In the genomic region with DNA sequence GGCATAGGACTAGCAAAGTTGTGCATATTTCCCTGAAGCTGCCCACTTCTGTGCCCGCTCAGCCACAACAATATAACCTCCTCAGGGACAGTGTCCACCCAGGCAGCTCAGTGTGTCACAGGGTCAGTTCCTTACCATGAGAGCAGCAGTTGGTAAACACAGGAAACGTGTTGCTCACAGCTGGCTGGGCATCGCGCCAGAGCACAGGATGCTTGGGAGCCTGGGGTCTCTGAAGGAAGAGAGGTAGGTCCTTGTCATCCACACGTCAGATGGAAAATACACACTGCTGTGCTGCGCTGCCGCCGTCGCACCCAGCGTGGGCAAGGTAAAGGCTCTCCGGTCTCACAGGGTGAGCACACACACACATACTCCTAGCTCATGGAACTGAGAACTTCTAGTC, we compare ENCODE assay signal across 9 mouse cellular contexts.
DNase-seq lines count a peak whose midpoint lies in the region; ATAC-seq and TF ChIP-seq lines count a peak whose summit lies in the region.
"Had no signal": no experiment of that assay in that cellular context is flagged by ENCODE, and none has a peak within 500 bp of the region (broad histone marks: within the 10 kb centered on the region; RNA-seq: fewer than 3 reads in every experiment).

No protein-coding gene starts in this region.

- H3K27ac ChIP-seq in kidney, embryonic 15.5 days: peak overlapping the region; percentile 15; the same call in 1 of the 2 replicates
- no peak overlapping the region for H3K27ac ChIP-seq in left cerebral cortex, adult 2 months

- no peak overlapping the region for H3K9ac ChIP-seq in kidney, embryonic 15.5 days

- intact Hi-C loops in left cerebral cortex, adult 2 months (cut with DNase I): no loop called here

- 0 out of 2 replicates have a peak, but pooled peaks have one; percentile 61 for ATAC-seq in kidney, embryonic 15.5 days (replicated peaks; ENCODE audit: low FRiP score)
- peak; percentile 60 for ATAC-seq in common myeloid progenitor, adult 5-6 weeks (replicated peaks; ENCODE audit: low read depth, poor library complexity, severe bottlenecking)
- no peak for ATAC-seq in frontal cortex, adult (ENCODE audit: low TSS enrichment)

- H3K4me3 ChIP-seq in kidney, embryonic 15.5 days (replicated peaks): no peak overlapping the region
- H3K4me3 ChIP-seq in left cerebral cortex, adult 2 months: no peak overlapping the region
- H3K4me3 ChIP-seq: limb, embryonic 13.5 days had no signal

- H3K9me3 ChIP-seq in kidney, embryonic 15.5 days (replicated peaks): no peaks in the 10 kb centered on the region
- H3K9me3 ChIP-seq: limb, embryonic 13.5 days had no signal

- H3K36me3 ChIP-seq in kidney, embryonic 15.5 days: no peaks in the 10 kb centered on the region
- no peaks in the 10 kb centered on the region for H3K36me3 ChIP-seq in splenic B cell, adult 2 months (ENCODE audit: control insufficient read depth, insufficient read depth, low read length, poor library complexity, severe bottlenecking)

- no peaks in the 10 kb centered on the region for H3K27me3 ChIP-seq in kidney, embryonic 15.5 days
- no peaks in the 10 kb centered on the region for H3K27me3 ChIP-seq in splenic B cell, adult 2 months (ENCODE audit: control insufficient read depth, insufficient read depth, low read length, poor library complexity, severe bottlenecking)
- H3K27me3 ChIP-seq: limb, embryonic 13.5 days had no signal

- no peak for TF ChIP-seq CTCF in left cerebral cortex, adult 2 months (IDR thresholded peaks at IDR 0.05)

- H3K4me1 ChIP-seq in kidney, embryonic 15.5 days: peaks cover 31% of the 10 kb centered on the region

- WGBS in kidney, embryonic 15.5 days: 53% methylated on average over 11 of the region's 11 CpGs

- no peak overlapping the region for H3K4me2 ChIP-seq in kidney, embryonic 15.5 days
- H3K4me2 ChIP-seq: limb, embryonic 13.5 days had no signal

- DNase-seq in kidney, adult 9 months: no peak
- DNase-seq in kidney, postnatal 25 days: peak; percentile 42 to 67
- DNase-seq in splenic B cell, adult 2 months (ENCODE audit: low read depth, low spot score): peak; percentile 91
- no peak for DNase-seq in left cerebral cortex, adult 2 months (ENCODE audit: extremely low spot score in 1 of 2, low spot score in 2 of 2)
- DNase-seq in urinary bladder, postnatal 10 days (ENCODE audit: low spot score): no peak

Comparison
In these comparisons a context has a peak if more than half of its experiments do, and no peak if none do; other contexts are left out.
1. DNase-seq: peak in kidney, postnatal 25 days (2 of 2) and splenic B cell, adult 2 months (single experiment); none in kidney, adult 9 months (single experiment), left cerebral cortex, adult 2 months (0 of 2) and urinary bladder, postnatal 10 days (single experiment).